Mouse (Mus musculus) thymus, postnatal 36 days (tissue): ENCODE measurements around the gene Opn4.
A peak's percentile ranks its signal among the peaks of the same experiment; 100 is the strongest.

Experiments used
- DNase-seq, 2 experiments: peaks; one replicate each; pipeline ENCODE4 v3.0.0; 2022; ENCODE audit warnings: mixed read lengths in 2 of 2

The Opn4 gene

GRCm38 (mm10) chr14:34590743-34591675, 8.9 kb downstream of the Opn4 start:
- DNase-seq: no peak

GRCm38 (mm10) chr14:34590017-34590570, 9.8 kb downstream of the Opn4 start:
- no peak for DNase-seq

- no peak for DNase-seq
Measured at GRCm38 (mm10) chr14:34589185-34589713, 10.7 kb downstream of the Opn4 start.

GRCm38 (mm10) chr14:34588498-34588897, 11.4 kb downstream of the Opn4 start, which contains the start of gene Ldb3:
TSS of gene Ldb3 (minus strand) at chr14:34588682.
- no peak for DNase-seq

GRCm38 (mm10) chr14:34588005-34588404, 11.9 kb downstream of the Opn4 start:
- DNase-seq: no peak

- no peak for DNase-seq
Measured at GRCm38 (mm10) chr14:34586871-34587270, 13.1 kb downstream of the Opn4 start.

GRCm38 (mm10) chr14:34585358-34586105, 14.4 kb downstream of the Opn4 start:
- DNase-seq: no peak

GRCm38 (mm10) chr14:34582740-34583427, 17.1 kb downstream of the Opn4 start:
- no peak for DNase-seq

- DNase-seq: no peak
Measured at GRCm38 (mm10) chr14:34576858-34577257, 23.1 kb downstream of the Opn4 start.

GRCm38 (mm10) chr14:34574068-34574467, 25.9 kb downstream of the Opn4 start:
- DNase-seq: peak in 1 of 2 experiments; percentile 6

GRCm38 (mm10) chr14:34573348-34573913, 26.5 kb downstream of the Opn4 start:
- no peak for DNase-seq

GRCm38 (mm10) chr14:34571610-34572387, 28.1 kb downstream of the Opn4 start:
- no peak for DNase-seq

GRCm38 (mm10) chr14:34570903-34571302, 29.0 kb downstream of the Opn4 start:
- DNase-seq: no peak

GRCm38 (mm10) chr14:34570294-34570693, 29.6 kb downstream of the Opn4 start:
- DNase-seq: peak; percentile 42 to 48

- DNase-seq: no peak
Measured at GRCm38 (mm10) chr14:34569534-34570194, 30.3 kb downstream of the Opn4 start.

GRCm38 (mm10) chr14:34568626-34569025, 31.3 kb downstream of the Opn4 start:
- DNase-seq: no peak

GRCm38 (mm10) chr14:34567697-34568096, 32.2 kb downstream of the Opn4 start:
- DNase-seq: no peak

GRCm38 (mm10) chr14:34566530-34566929, 33.4 kb downstream of the Opn4 start:
- no peak for DNase-seq

GRCm38 (mm10) chr14:34565711-34566110, 34.2 kb downstream of the Opn4 start:
- DNase-seq: no peak

- no peak for DNase-seq
Measured at GRCm38 (mm10) chr14:34564646-34565045, 35.3 kb downstream of the Opn4 start.

GRCm38 (mm10) chr14:34562393-34562792, 37.5 kb downstream of the Opn4 start:
- DNase-seq: no peak
